In the genomic region with DNA sequence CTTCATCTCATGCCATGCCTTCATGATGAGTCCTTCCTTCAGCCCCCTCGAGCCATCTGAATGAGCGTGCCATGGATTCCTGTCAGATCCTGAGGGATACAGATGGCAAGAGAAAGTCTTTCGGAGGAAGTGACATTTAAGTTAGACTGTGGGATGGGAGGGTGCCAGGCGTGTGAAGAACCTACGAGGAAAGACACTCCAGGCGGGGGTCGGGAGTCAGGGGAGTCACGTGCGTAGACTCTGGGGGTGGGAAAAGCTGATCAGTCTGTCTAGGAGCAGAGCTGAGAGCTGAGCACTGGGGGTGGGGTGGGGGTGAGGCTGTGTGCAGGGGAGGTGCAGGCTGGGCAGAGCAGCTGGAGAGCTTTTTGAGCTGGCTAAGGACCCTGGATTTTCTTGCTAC, we compare ENCODE assay signal across 18 mouse cellular contexts.
A peak's percentile ranks its signal among the peaks of the same experiment; 100 is the strongest.
DNase-seq lines count a peak whose midpoint lies in the region; ATAC-seq and TF ChIP-seq lines count a peak whose summit lies in the region.
"Had no signal": no experiment of that assay in that cellular context is flagged by ENCODE, and none has a peak within 500 bp of the region (broad histone marks: within the 10 kb centered on the region; RNA-seq: fewer than 3 reads in every experiment).

No protein-coding gene starts in this region.

- no peak overlapping the region for H3K9ac ChIP-seq in forebrain, postnatal 0 days
- no peak overlapping the region for H3K9ac ChIP-seq in forebrain, embryonic 16.5 days (replicated peaks; ENCODE audit: low read depth, low read length)
- H3K9ac ChIP-seq: lung, embryonic 15.5 days; neural tube, embryonic 13.5 days had no signal

- no peaks in the 10 kb centered on the region for H3K9me3 ChIP-seq in forebrain, postnatal 0 days (ENCODE audit: low read length)
- no peaks in the 10 kb centered on the region for H3K9me3 ChIP-seq in forebrain, embryonic 16.5 days (ENCODE audit: control insufficient read depth, low read length)
- H3K9me3 ChIP-seq: lung, embryonic 15.5 days; neural tube, embryonic 13.5 days had no signal

- no peaks in the 10 kb centered on the region for H3K36me3 ChIP-seq in forebrain, postnatal 0 days (ENCODE audit: insufficient read depth)
- no peaks in the 10 kb centered on the region for H3K36me3 ChIP-seq in forebrain, embryonic 16.5 days (ENCODE audit: control insufficient read depth, insufficient read depth)
- H3K36me3 ChIP-seq: lung, embryonic 15.5 days; neural tube, embryonic 13.5 days had no signal

- no peaks in the 10 kb centered on the region for H3K27me3 ChIP-seq in forebrain, postnatal 0 days (ENCODE audit: insufficient read depth, low read length)
- H3K27me3 ChIP-seq in forebrain, embryonic 16.5 days (replicated peaks; ENCODE audit: control insufficient read depth, insufficient read depth, low read length): no peaks in the 10 kb centered on the region
- H3K27me3 ChIP-seq: lung, embryonic 15.5 days; neural tube, embryonic 13.5 days had no signal

- peak; percentile 71 for ATAC-seq in forebrain, postnatal 0 days
- ATAC-seq in forebrain, embryonic 16.5 days: no peak
- no peak for ATAC-seq in monocyte, adult 5-6 weeks (replicated peaks; ENCODE audit: insufficient number of reproducible peaks, low FRiP score, low TSS enrichment, poor library complexity, severe bottlenecking)
- ATAC-seq: forebrain, embryonic 14.5 days; hindbrain, postnatal 0 days had no signal

- 81% methylated on average over 9 of the region's 9 CpGs for WGBS in forebrain, postnatal 0 days
- WGBS in forebrain, embryonic 16.5 days: 83% methylated on average over 9 of the region's 9 CpGs

- H3K27ac ChIP-seq in forebrain, postnatal 0 days (ENCODE audit: low read depth, low read length): no peak overlapping the region
- no peak overlapping the region for H3K27ac ChIP-seq in forebrain, embryonic 16.5 days (ENCODE audit: low read length)
- H3K27ac ChIP-seq: heart, adult 2 months; hindbrain, postnatal 0 days; lung, embryonic 15.5 days; neural tube, embryonic 13.5 days had no signal

- no peaks in the 10 kb centered on the region for H3K4me1 ChIP-seq in forebrain, postnatal 0 days (ENCODE audit: insufficient read depth)
- no peaks in the 10 kb centered on the region for H3K4me1 ChIP-seq in forebrain, embryonic 16.5 days (replicated peaks; ENCODE audit: control insufficient read depth, insufficient read depth, low read length)
- H3K4me1 ChIP-seq: lung, embryonic 15.5 days; neural tube, embryonic 13.5 days had no signal

- peak; percentile 60 for DNase-seq in forebrain, postnatal 0 days
- peak; percentile 56 for DNase-seq in layer of hippocampus, adult 8-10 months (ENCODE audit: low spot score in 2 of 2)
- DNase-seq in left cerebral cortex, adult 9 months (ENCODE audit: low spot score in 2 of 2): peak; percentile 35 to 72
- peak; percentile 59 for DNase-seq in right cerebral cortex, postnatal 25 days
- DNase-seq in heart, adult 11 months: no peak
- no peak for DNase-seq in heart, adult 8-10 months (ENCODE audit: low spot score)
- DNase-seq: adrenal gland, adult 8-10 months; heart, adult 2 months; heart, postnatal 10 days; kidney, adult 2 months; kidney, postnatal 36 days; liver had no signal

- TF ChIP-seq CTCF in forebrain, postnatal 0 days (IDR thresholded peaks at IDR 0.05; ENCODE audit: low read depth): no peak

- no peak overlapping the region for H3K4me3 ChIP-seq in forebrain, postnatal 0 days (ENCODE audit: low read depth, low read length)
- H3K4me3 ChIP-seq in forebrain, embryonic 16.5 days (replicated peaks; ENCODE audit: low read length): no peak overlapping the region
- H3K4me3 ChIP-seq: heart, adult 2 months; lung, embryonic 15.5 days; neural tube, embryonic 13.5 days had no signal

- no peak overlapping the region for H3K4me2 ChIP-seq in forebrain, postnatal 0 days (ENCODE audit: low read depth)
- no peak overlapping the region for H3K4me2 ChIP-seq in forebrain, embryonic 16.5 days (ENCODE audit: low read length)
- H3K4me2 ChIP-seq: lung, embryonic 15.5 days; neural tube, embryonic 13.5 days had no signal

Comparison
In these comparisons a context has a peak if more than half of its experiments do, and no peak if none do; other contexts are left out.
1. DNase-seq: peak in forebrain, postnatal 0 days (single experiment), layer of hippocampus, adult 8-10 months (2 of 2), left cerebral cortex, adult 9 months (2 of 2) and right cerebral cortex, postnatal 25 days (single experiment); none in heart, adult 11 months (single experiment) and heart, adult 8-10 months (single experiment).